Mouse (Mus musculus): ENCODE measurements around the gene Olfr482.

DNA sequence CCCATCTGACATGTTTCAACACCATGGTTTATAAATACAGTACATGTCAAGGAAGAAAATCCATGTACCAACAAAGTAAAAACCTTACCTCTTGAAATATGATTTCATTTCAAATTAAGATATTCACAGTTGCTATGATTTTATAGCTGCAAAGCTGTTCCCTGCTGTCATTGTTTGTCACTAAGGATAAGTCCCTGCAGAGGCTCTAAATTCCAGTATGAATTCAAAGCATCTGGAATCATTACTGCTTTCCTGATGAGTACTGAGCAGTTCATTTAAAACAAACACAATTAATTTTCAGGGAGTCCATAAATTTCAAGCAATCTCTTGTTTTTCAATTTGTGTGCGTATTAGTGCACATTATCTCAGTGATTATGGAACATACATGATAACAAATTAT is at the start of gene Olfr482:
- TF ChIP-seq CTCF (IDR thresholded peaks at IDR 0.05; ENCODE audit: borderline replicate concordance, control insufficient read depth, extremely low read depth, insufficient read depth, low read length, poor library complexity), result no peak
- no peak for TF ChIP-seq POLR2A (IDR thresholded peaks at IDR 0.05; ENCODE audit: control insufficient read depth, extremely low read depth, insufficient read depth, low read length, poor library complexity)
